Mouse (Mus musculus): ENCODE data around the gene Cd68.
"Not testable (repeated sequence)": the region's sequence is repeated elsewhere in the genome, so short reads cannot be mapped to it uniquely, and the experiment has no call there.

The Cd68 gene

GRCm38 (mm10) chr11:69665961-69666664 is at the start of gene Cd68:
Cd68 (minus strand) TSS chr11:69666153.
- DNase-seq (ENCODE audit: low spot score): no peak

DNA sequence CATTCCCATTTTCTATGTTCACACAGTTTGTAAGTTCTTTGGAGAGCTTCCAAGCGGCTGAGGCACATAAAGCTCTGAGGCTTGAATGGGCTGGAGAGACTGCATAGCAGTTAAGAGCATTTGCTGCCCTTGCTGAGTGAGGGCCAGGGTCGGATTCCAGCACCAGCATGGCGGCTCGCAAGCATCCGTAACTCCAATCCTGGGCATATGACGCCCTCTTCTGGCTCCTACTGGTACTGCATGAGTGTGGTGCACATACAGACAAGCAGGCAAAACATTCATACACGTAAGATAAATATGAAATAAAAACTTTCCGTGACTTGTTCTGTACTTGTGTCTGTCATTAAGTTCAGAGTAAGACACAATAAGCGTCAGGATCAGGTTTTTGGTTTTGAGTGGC is 49.5 kb upstream of the Cd68 start:
- DNase-seq (ENCODE audit: low spot score): no peak

DNA sequence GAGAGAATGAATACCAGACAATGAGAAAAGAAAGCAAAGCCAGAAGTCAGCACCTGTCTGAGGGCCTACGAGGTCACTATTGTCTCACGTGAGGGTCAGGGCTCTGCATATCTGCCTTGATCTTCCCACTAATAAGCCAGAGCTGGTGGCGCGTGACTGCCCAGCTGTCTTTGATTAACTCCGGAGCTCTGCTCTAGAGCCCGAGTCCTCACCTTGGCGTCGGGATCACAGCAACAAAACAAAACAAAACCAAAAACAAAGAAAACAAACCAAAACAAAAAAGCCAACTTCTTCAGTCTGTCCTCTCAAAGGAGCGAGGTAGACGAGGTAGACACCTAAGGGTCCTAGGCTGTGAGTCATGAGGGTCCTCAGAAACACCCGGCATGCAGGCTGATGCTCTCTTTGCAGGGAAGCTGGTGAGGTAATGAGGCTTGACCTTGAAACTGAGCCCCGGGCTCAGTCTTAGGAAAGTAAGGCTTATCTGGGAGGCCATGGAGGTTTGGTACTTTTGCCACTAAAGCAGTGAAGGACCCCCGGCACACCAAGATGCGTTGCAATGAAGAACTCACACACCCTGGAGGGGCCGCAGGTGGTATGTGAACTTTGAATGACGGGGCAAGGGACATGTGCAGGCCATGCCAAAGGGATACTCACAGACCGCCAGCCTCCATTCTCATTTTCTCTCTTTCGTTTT is 48.8 kb upstream of the Cd68 start:
- no peak for DNase-seq (ENCODE audit: low spot score)

- DNase-seq (ENCODE audit: low spot score): no peak
Measured at GRCm38 (mm10) chr11:69712954-69713672, 47.2 kb upstream of the Cd68 start.

DNA sequence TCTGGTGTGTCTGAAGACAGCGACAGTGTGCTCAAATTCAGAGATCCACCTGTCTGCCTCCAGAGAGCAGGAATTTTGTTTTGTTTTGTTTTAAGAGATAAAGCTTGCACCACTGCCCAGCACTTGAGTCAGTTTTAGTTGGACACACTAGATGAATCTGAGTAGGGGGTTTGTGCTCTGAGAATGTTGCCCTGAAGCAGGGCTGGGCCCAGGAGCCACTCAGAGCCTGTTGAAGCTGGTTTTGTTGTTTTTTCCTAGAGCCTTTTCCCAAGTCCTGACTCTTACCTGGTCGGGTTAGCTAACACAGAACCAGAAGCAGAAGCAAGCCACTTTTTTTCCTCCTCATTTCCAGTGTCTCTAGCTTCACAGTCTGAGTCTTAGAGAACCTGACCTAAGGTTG is 45.1 kb upstream of the Cd68 start:
- no peak for DNase-seq (ENCODE audit: low spot score)

DNA sequence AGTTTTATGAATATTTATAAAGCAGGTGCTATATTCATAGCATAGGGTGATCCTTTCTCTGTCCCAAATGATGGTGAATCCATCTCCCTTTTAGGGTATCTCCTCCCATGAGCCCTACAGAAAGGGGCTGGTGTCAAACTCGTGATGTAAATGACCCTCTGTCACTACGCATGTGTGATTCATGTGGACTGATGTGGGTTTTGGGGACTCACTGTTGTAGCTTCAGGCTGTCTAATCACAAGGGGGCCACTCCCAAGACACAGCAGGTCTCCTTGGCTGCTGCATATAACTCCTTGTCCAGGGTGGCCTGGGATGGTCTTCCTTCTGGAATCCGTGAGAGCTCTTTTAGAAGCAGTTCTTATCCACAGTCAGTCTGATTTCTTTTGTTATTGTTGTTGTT is 44.5 kb upstream of the Cd68 start:
- no peak for DNase-seq (ENCODE audit: low spot score)

DNA sequence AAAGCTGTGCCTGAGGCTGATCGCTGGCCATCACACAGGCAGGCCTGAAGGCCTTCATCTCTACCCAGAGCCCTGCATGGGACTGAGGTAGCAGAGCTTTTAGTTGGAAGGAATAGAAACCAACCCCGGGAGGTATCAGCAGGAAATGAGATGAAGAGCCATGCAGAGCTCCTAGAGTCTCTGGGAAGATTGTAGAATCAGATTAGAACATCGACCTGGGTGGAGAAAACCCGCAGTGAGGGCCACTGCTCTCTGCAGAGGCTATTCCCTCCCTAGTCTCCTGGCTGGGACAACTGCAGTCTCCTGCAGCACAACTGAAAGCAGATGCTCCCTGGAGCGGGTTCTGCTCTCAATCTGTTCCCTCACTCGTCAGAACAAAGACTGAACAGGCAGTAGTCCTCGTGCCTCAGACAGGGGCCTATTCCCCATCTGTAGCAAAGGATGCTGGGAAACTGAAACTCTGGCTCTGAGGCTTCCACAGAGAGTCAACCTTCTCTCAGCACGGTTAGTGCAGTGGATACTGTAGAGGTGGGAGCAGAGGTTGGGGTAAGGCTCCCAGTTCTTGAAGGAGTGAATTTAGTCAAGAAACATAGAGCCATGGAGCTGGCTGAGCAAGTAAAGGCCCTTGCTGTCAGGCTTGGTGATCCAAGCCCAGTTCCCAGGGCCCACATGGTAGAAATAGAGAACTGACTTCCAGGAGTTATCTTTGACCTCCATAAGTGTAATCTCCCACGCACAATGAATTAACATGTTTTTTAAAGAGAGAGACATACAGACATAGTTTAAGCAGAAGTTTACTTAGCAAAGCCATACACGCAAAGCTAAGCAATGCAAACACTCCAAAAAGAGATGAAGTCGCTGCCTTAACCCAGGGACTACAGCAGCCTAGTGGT is 43.8 kb upstream of the Cd68 start:
- DNase-seq (ENCODE audit: low spot score): no peak

DNA sequence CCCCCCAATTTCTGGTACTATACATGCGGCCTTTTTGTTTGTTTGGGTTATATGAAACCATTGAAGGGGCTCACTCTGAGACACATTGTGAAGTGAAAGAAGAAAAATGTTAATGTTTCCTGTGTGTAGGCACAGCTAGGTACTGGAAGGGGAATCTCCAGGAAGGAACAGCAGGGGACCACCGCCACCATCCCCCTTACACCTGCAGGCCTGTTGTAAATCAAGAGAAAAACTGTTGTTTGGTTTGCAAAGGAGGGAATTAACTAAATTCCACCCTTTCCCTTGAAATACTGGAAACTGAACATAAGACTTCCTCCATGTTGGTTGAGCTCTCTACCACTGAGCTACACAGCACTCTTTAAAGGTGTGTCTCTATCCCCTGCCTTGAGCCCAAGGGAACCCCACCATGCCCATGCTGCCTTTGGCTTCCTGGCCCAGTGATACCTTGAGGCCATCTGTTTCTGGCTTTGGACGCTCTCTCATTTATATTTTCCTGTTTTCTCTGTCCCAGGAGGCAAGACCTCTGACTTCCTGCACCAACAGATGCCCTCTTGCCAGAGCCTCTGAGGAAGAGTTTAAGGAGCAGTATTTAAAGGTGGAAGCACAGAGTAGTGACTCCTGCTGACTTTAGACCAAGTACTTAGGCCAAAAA is 42.8 kb upstream of the Cd68 start:
- no peak for DNase-seq (ENCODE audit: low spot score)

GRCm38 (mm10) chr11:69707873-69708381 is 42.0 kb upstream of the Cd68 start:
- no peak for DNase-seq (ENCODE audit: low spot score)

- DNase-seq (ENCODE audit: low spot score): no peak
Measured at GRCm38 (mm10) chr11:69707480-69707847, 41.5 kb upstream of the Cd68 start.

DNA sequence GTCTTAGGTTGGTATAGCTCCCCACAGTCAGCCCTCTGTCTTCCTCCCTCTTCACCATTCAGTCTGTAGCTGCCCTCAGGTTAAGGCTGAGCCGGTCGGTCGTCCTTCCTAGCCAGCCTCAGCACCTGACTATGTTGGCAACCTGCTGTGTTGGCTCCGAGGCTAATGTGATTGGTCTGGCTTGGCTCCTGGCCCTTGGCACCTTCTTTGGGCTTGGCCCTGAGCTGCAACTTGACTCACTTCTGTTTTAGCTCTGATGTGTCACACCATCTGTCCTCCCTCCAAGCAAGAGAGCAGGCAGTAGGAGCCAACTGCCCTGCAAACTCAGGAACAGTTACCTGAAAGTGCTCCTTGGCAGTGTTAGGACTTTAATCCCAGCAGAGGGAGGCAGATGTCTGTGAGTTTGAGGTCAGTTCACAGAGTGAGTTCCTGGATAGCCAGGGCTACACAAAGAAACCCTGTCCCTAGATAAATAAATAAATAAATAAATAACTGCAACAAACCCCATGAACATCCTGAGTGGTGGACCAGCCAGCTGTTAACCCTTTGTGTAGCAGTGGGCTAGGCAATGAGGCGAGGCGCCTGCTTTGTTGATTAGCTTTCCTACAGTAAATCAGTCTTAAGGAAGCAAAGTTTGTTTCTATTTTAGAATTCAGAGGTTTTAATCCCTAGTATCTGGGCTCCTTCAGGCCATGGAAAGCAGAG is 41.0 kb upstream of the Cd68 start:
- no peak for DNase-seq (ENCODE audit: low spot score)

- no peak for DNase-seq (ENCODE audit: low spot score)
Measured at GRCm38 (mm10) chr11:69704613-69705010, 38.7 kb upstream of the Cd68 start.

DNA sequence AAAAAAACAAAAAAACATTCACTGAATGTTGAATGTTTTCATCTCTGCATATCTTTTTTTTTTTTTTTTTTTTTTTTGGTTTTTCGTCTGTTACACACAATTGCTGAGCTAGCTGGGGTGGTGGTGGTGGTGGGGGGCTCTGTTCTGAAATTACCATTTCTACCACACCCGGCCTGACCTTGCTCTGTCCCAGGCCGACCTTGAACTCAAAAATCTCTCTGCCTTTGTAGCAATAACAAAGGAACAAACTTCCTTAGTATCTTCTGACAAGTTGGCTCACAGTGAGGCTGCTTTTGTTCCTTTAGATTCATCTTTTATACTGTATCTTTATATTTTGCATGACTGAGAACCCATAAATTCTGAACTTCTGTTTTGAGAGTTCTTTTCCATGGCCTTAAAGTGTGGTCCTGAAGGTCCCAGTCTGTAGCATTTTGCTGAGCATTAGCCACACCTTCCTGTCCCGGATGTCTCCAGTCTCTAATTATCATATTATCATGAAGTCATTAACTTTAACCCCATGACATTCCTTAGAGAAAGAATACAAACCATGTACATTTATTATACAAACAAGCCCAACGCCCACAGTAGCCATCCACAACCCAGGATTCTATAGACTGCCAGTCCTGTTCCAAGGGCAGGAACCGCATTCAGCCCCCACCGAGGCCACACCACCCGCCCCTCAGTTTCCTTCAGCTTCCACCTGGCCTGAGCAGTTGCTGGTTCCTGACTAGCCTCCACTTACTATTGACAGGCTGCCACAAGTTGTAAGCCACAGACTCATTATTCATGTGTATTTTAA is 38.1 kb upstream of the Cd68 start:
- DNase-seq (ENCODE audit: low spot score): no peak

GRCm38 (mm10) chr11:69703381-69703780 is 37.4 kb upstream of the Cd68 start:
- not testable (repeated sequence) for DNase-seq (ENCODE audit: low spot score)

DNA sequence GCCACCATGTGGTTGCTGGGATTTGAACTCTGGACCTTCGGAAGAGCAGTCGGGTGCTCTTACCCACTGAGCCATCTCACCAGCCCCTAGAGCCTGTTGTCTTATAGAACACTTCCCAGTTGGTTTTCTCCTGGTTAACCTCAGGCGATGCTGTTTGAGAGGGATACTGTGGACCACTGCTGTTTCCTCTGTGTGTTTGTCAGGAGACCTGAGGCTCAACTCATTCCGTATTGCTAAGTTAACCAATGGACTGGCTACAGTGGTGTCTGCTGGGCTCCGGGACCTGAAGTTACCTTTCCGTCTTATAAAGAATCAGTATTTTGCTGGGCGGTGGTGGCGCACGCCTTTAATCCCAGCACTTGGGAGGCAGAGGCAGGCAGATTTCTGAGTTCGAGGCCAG is 36.9 kb upstream of the Cd68 start:
- not testable (repeated sequence) for DNase-seq (ENCODE audit: low spot score)

GRCm38 (mm10) chr11:69699595-69699994 is 33.6 kb upstream of the Cd68 start:
- DNase-seq (ENCODE audit: low spot score): no peak

DNA sequence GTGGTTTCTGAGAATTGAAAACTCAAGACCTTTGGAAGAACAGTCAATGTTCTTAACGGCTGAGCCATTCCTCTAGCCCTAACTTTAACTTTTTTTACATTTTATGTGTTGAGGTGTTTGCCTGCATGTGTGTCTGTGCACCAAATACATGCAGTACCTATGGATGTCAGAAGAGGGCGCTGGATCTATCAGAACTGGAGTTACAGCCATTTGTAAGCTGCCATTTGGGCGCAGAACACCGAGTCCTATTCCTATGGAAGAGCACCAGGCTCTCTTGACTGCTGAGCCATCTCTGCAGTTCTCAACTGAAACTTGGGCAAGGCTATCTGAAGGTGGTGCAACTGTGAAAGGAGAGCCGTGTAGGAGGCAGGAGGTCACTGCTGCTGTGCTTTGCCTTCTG is 32.6 kb upstream of the Cd68 start:
- DNase-seq (ENCODE audit: low spot score): no peak

GRCm38 (mm10) chr11:69697396-69697795 is 31.4 kb upstream of the Cd68 start:
- no peak for DNase-seq (ENCODE audit: low spot score)

- peak; percentile 65 for DNase-seq (ENCODE audit: low spot score)
Measured at GRCm38 (mm10) chr11:69695361-69696181, 29.6 kb upstream of the Cd68 start, which contains the start of the genes Tnfsf12 and Tnfsfm13. Tnfsf12 (minus strand) TSS chr11:69695849. Tnfsfm13 (minus strand) TSS chr11:69696098.
